Mouse (Mus musculus): ENCODE data around the gene Snu13. TPM values are rescaled to one million over a fixed set of nuclear protein-coding genes. Genes with fewer than 3 reads are reported as not detected.

Snu13 gene
- polyA plus RNA-seq, 1 experiment from 2014 or later: 338 TPM

- peaks cover 16% of the 10 kb centered on the region; the same call in 1 of the 2 replicates for H3K36me3 ChIP-seq (ENCODE audit: control insufficient read depth, insufficient read depth, low read length)
- no peak overlapping the region for H3K27ac ChIP-seq (replicated peaks; ENCODE audit: low read depth, low read length)
- H3K27me3 ChIP-seq (ENCODE audit: control insufficient read depth, insufficient read depth, low read length): no peaks in the 10 kb centered on the region
- peak; percentile 68 for DNase-seq (ENCODE audit: low spot score)
- 100% methylated on average over 1 of the region's 1 CpGs for WGBS
- no peaks in the 10 kb centered on the region for H3K4me1 ChIP-seq (ENCODE audit: control insufficient read depth, insufficient read depth, low read length)
- no peaks in the 10 kb centered on the region for H3K9me3 ChIP-seq (ENCODE audit: control insufficient read depth, low read length)
- ATAC-seq (ENCODE audit: insufficient number of reproducible peaks, low FRiP score, low TSS enrichment, low read depth): no peak
- no peak overlapping the region for H3K4me3 ChIP-seq (ENCODE audit: low read depth, low read length)
- no peak overlapping the region for H3K9ac ChIP-seq (ENCODE audit: low read length)
- no peak overlapping the region for H3K4me2 ChIP-seq (ENCODE audit: low read depth, severe bottlenecking)
Measured at GRCm38 (mm10) chr15:82040650-82041049, 6.7 kb downstream of the Snu13 start.

- H3K36me3 ChIP-seq (ENCODE audit: control insufficient read depth, insufficient read depth, low read length): peaks cover 16% of the 10 kb centered on the region; the same call in 1 of the 2 replicates
- H3K4me3 ChIP-seq (ENCODE audit: low read depth, low read length): no peak overlapping the region
- no peaks in the 10 kb centered on the region for H3K9me3 ChIP-seq (ENCODE audit: control insufficient read depth, low read length)
- no peak overlapping the region for H3K4me2 ChIP-seq (ENCODE audit: low read depth, severe bottlenecking)
- no peak overlapping the region for H3K27ac ChIP-seq (replicated peaks; ENCODE audit: low read depth, low read length)
- ATAC-seq (ENCODE audit: insufficient number of reproducible peaks, low FRiP score, low TSS enrichment, low read depth): no peak
- no peaks in the 10 kb centered on the region for H3K4me1 ChIP-seq (ENCODE audit: control insufficient read depth, insufficient read depth, low read length)
- WGBS: 82% methylated on average over 12 of the region's 12 CpGs
- DNase-seq (ENCODE audit: low spot score): peak; percentile 33
- no peaks in the 10 kb centered on the region for H3K27me3 ChIP-seq (ENCODE audit: control insufficient read depth, insufficient read depth, low read length)
- H3K9ac ChIP-seq (ENCODE audit: low read length): no peak overlapping the region
Measured at GRCm38 (mm10) chr15:82035904-82036689, 11.3 kb downstream of the Snu13 start.

- H3K27ac ChIP-seq (replicated peaks; ENCODE audit: low read depth, low read length): no peak within 1 kb of the TSS
- no peak for DNase-seq (ENCODE audit: low spot score)
- peaks cover 19% of the 10 kb centered on the region for H3K36me3 ChIP-seq (ENCODE audit: control insufficient read depth, insufficient read depth, low read length)
- H3K9me3 ChIP-seq (ENCODE audit: control insufficient read depth, low read length): no peaks in the 10 kb centered on the region
- H3K9ac ChIP-seq (ENCODE audit: low read length): no peak within 1 kb of the TSS
- WGBS: 90% methylated on average over 4 of the region's 4 CpGs
- no peak within 1 kb of the TSS for H3K4me2 ChIP-seq (ENCODE audit: low read depth, severe bottlenecking)
- H3K27me3 ChIP-seq (ENCODE audit: control insufficient read depth, insufficient read depth, low read length): no peaks in the 10 kb centered on the region
- no peaks in the 10 kb centered on the region for H3K4me1 ChIP-seq (ENCODE audit: control insufficient read depth, insufficient read depth, low read length)
- no peak for ATAC-seq (ENCODE audit: insufficient number of reproducible peaks, low FRiP score, low TSS enrichment, low read depth)
- H3K4me3 ChIP-seq (ENCODE audit: low read depth, low read length): no peak within 1 kb of the TSS
Measured at GRCm38 (mm10) chr15:82033762-82034161, 13.6 kb downstream of the Snu13 start, which contains the start of gene Desi1. Desi1 (minus strand) TSS chr15:82033862.

- DNase-seq (ENCODE audit: low spot score) (no peak), ATAC-seq (ENCODE audit: insufficient number of reproducible peaks, low FRiP score, low TSS enrichment, low read depth) (no peak)
- Histone ChIP-seq H3K9ac (ENCODE audit: low read length) (no peak overlapping the region), H3K9me3 (ENCODE audit: control insufficient read depth, low read length) (no peaks in the 10 kb centered on the region), H3K36me3 (ENCODE audit: control insufficient read depth, insufficient read depth, low read length) (peaks cover 26% of the 10 kb centered on the region), H3K27ac (replicated peaks; ENCODE audit: low read depth, low read length) (no peak overlapping the region), H3K4me2 (ENCODE audit: low read depth, severe bottlenecking) (no peak overlapping the region), H3K4me1 (ENCODE audit: control insufficient read depth, insufficient read depth, low read length) (no peaks in the 10 kb centered on the region), H3K27me3 (ENCODE audit: control insufficient read depth, insufficient read depth, low read length) (no peaks in the 10 kb centered on the region), H3K4me3 (ENCODE audit: low read depth, low read length) (no peak overlapping the region)
- WGBS: 92% methylated on average over 7 of the region's 7 CpGs
Measured at GRCm38 (mm10) chr15:82032386-82032785, 15.0 kb downstream of the Snu13 start.

GRCm38 (mm10) chr15:82027726-82028125 lies 19.7 kb downstream of the Snu13 start:
- Histone ChIP-seq H3K27me3 (ENCODE audit: control insufficient read depth, insufficient read depth, low read length) (no peaks in the 10 kb centered on the region), H3K36me3 (ENCODE audit: control insufficient read depth, insufficient read depth, low read length) (peaks cover 43% of the 10 kb centered on the region), H3K27ac (replicated peaks; ENCODE audit: low read depth, low read length) (no peak overlapping the region), H3K4me3 (ENCODE audit: low read depth, low read length) (no peak overlapping the region), H3K9me3 (ENCODE audit: control insufficient read depth, low read length) (no peaks in the 10 kb centered on the region), H3K4me2 (ENCODE audit: low read depth, severe bottlenecking) (no peak overlapping the region), H3K4me1 (ENCODE audit: control insufficient read depth, insufficient read depth, low read length) (no peaks in the 10 kb centered on the region), H3K9ac (ENCODE audit: low read length) (no peak overlapping the region)
- ATAC-seq (ENCODE audit: insufficient number of reproducible peaks, low FRiP score, low TSS enrichment, low read depth) (no peak), DNase-seq (ENCODE audit: low spot score) (no peak)
- 88% methylated on average over 7 of the region's 7 CpGs for WGBS

GRCm38 (mm10) chr15:82027276-82027675 lies 20.1 kb downstream of the Snu13 start:
- 92% methylated on average over 7 of the region's 7 CpGs for WGBS

GRCm38 (mm10) chr15:82023965-82024635 lies 23.3 kb downstream of the Snu13 start:
- no peak overlapping the region for H3K4me2 ChIP-seq (ENCODE audit: low read depth, severe bottlenecking)
- DNase-seq (ENCODE audit: low spot score): no peak
- ATAC-seq (ENCODE audit: insufficient number of reproducible peaks, low FRiP score, low TSS enrichment, low read depth): no peak
- H3K27ac ChIP-seq (replicated peaks; ENCODE audit: low read depth, low read length): no peak overlapping the region
- no peaks in the 10 kb centered on the region for H3K4me1 ChIP-seq (ENCODE audit: control insufficient read depth, insufficient read depth, low read length)
- WGBS: 93% methylated on average over 6 of the region's 6 CpGs
- no peaks in the 10 kb centered on the region for H3K9me3 ChIP-seq (ENCODE audit: control insufficient read depth, low read length)
- H3K27me3 ChIP-seq (ENCODE audit: control insufficient read depth, insufficient read depth, low read length): no peaks in the 10 kb centered on the region
- H3K9ac ChIP-seq (ENCODE audit: low read length): no peak overlapping the region
- H3K36me3 ChIP-seq (ENCODE audit: control insufficient read depth, insufficient read depth, low read length): peaks cover 32% of the 10 kb centered on the region
- no peak overlapping the region for H3K4me3 ChIP-seq (ENCODE audit: low read depth, low read length)

More at GRCm38 (mm10) chr15:82027276-82027675, 20.1 kb downstream of the Snu13 start:
- Histone ChIP-seq H3K4me3 (ENCODE audit: low read depth, low read length) (no peak overlapping the region), H3K4me1 (ENCODE audit: control insufficient read depth, insufficient read depth, low read length) (no peaks in the 10 kb centered on the region), H3K9me3 (ENCODE audit: control insufficient read depth, low read length) (no peaks in the 10 kb centered on the region), H3K9ac (ENCODE audit: low read length) (no peak overlapping the region), H3K27me3 (ENCODE audit: control insufficient read depth, insufficient read depth, low read length) (no peaks in the 10 kb centered on the region), H3K27ac (replicated peaks; ENCODE audit: low read depth, low read length) (no peak overlapping the region), H3K4me2 (ENCODE audit: low read depth, severe bottlenecking) (no peak overlapping the region), H3K36me3 (ENCODE audit: control insufficient read depth, insufficient read depth, low read length) (peaks cover 43% of the 10 kb centered on the region)
- ATAC-seq (ENCODE audit: insufficient number of reproducible peaks, low FRiP score, low TSS enrichment, low read depth) (no peak), DNase-seq (ENCODE audit: low spot score) (no peak)

GRCm38 (mm10) chr15:82022535-82023088 lies 24.8 kb downstream of the Snu13 start:
- H3K4me1 ChIP-seq (ENCODE audit: control insufficient read depth, insufficient read depth, low read length): 0 out of 2 replicates have a peak, but pooled peaks cover under 1% of the 10 kb centered on the region
- no peaks in the 10 kb centered on the region for H3K9me3 ChIP-seq (ENCODE audit: control insufficient read depth, low read length)
- 89% methylated on average over 13 of the region's 13 CpGs for WGBS
- H3K36me3 ChIP-seq (ENCODE audit: control insufficient read depth, insufficient read depth, low read length): peaks cover 28% of the 10 kb centered on the region
- no peak overlapping the region for H3K4me2 ChIP-seq (ENCODE audit: low read depth, severe bottlenecking)
- no peak for DNase-seq (ENCODE audit: low spot score)
- no peak overlapping the region for H3K4me3 ChIP-seq (ENCODE audit: low read depth, low read length)
- no peaks in the 10 kb centered on the region for H3K27me3 ChIP-seq (ENCODE audit: control insufficient read depth, insufficient read depth, low read length)
- H3K9ac ChIP-seq (ENCODE audit: low read length): no peak overlapping the region
- ATAC-seq (ENCODE audit: insufficient number of reproducible peaks, low FRiP score, low TSS enrichment, low read depth): no peak
- no peak overlapping the region for H3K27ac ChIP-seq (replicated peaks; ENCODE audit: low read depth, low read length)
